Mouse (Mus musculus): ENCODE results near the gene Klk1b22. TPM values are rescaled to one million over a fixed set of nuclear protein-coding genes. Genes with fewer than 3 reads are reported as not detected.
"Not testable (repeated sequence)": the region's sequence is repeated elsewhere in the genome, so short reads cannot be mapped to it uniquely, and the experiment has no call there.

Klk1b22 gene
- not detected in 2 replicates for polyA plus RNA-seq (2015; fragmentation: Nextera tagmentation; extraction: Ambion mirVana)

GRCm38 (mm10) chr7:44112373-44112772 lies at the start of gene Klk1b22:
Gene Klk1b22, plus strand, starts transcription at chr7:44112673.
- H3K4me1 ChIP-seq (ENCODE audit: control insufficient read depth, insufficient read depth, low read length): no peaks in the 10 kb centered on the region
- H3K36me3 ChIP-seq (ENCODE audit: control insufficient read depth, insufficient read depth, low read length): no peaks in the 10 kb centered on the region
- ATAC-seq (ENCODE audit: insufficient read depth, low FRiP score): no peak
- 65% methylated on average over 4 of the region's 4 CpGs for WGBS
- no peak within 1 kb of the TSS for H3K27ac ChIP-seq (ENCODE audit: low read length)
- H3K4me3 ChIP-seq (replicated peaks; ENCODE audit: low read length): no peak within 1 kb of the TSS
- no peaks in the 10 kb centered on the region for H3K27me3 ChIP-seq (ENCODE audit: control insufficient read depth, insufficient read depth, low read length)
- H3K9ac ChIP-seq (ENCODE audit: low read length): no peak within 1 kb of the TSS
- no peaks in the 10 kb centered on the region for H3K9me3 ChIP-seq (replicated peaks; ENCODE audit: control insufficient read depth, low read length)
- H3K4me2 ChIP-seq (ENCODE audit: low read depth, low read length): no peak within 1 kb of the TSS

GRCm38 (mm10) chr7:44072117-44072516 lies 40.4 kb upstream of the Klk1b22 start:
- Histone ChIP-seq H3K9ac (ENCODE audit: low read length) (no peak overlapping the region), H3K27ac (ENCODE audit: low read length) (no peak overlapping the region), H3K27me3 (ENCODE audit: control insufficient read depth, insufficient read depth, low read length) (no peaks in the 10 kb centered on the region), H3K4me1 (ENCODE audit: control insufficient read depth, insufficient read depth, low read length) (no peaks in the 10 kb centered on the region), H3K9me3 (replicated peaks; ENCODE audit: control insufficient read depth, low read length) (no peaks in the 10 kb centered on the region), H3K4me3 (replicated peaks; ENCODE audit: low read length) (no peak overlapping the region), H3K4me2 (ENCODE audit: low read depth, low read length) (no peak overlapping the region), H3K36me3 (ENCODE audit: control insufficient read depth, insufficient read depth, low read length) (no peaks in the 10 kb centered on the region)
- WGBS: 80% methylated on average over 2 of the region's 2 CpGs
- ATAC-seq (ENCODE audit: insufficient read depth, low FRiP score): no peak

- ATAC-seq (ENCODE audit: insufficient read depth, low FRiP score): no peak
- Histone ChIP-seq H3K4me3 (replicated peaks; ENCODE audit: low read length) (no peak overlapping the region), H3K9me3 (replicated peaks; ENCODE audit: control insufficient read depth, low read length) (no peaks in the 10 kb centered on the region), H3K36me3 (ENCODE audit: control insufficient read depth, insufficient read depth, low read length) (no peaks in the 10 kb centered on the region), H3K27me3 (ENCODE audit: control insufficient read depth, insufficient read depth, low read length) (no peaks in the 10 kb centered on the region), H3K4me1 (ENCODE audit: control insufficient read depth, insufficient read depth, low read length) (no peaks in the 10 kb centered on the region), H3K9ac (ENCODE audit: low read length) (no peak overlapping the region), H3K27ac (ENCODE audit: low read length) (no peak overlapping the region), H3K4me2 (ENCODE audit: low read depth, low read length) (no peak overlapping the region)
- 78% methylated on average over 1 of the region's 1 CpGs for WGBS
Measured at GRCm38 (mm10) chr7:44077703-44078102, 34.8 kb upstream of the Klk1b22 start.

GRCm38 (mm10) chr7:44096111-44096510 lies 16.4 kb upstream of the Klk1b22 start:
- Histone ChIP-seq H3K4me3 (replicated peaks; ENCODE audit: low read length) (no peak overlapping the region), H3K9me3 (replicated peaks; ENCODE audit: control insufficient read depth, low read length) (no peaks in the 10 kb centered on the region), H3K9ac (ENCODE audit: low read length) (no peak overlapping the region), H3K27me3 (ENCODE audit: control insufficient read depth, insufficient read depth, low read length) (no peaks in the 10 kb centered on the region), H3K4me2 (ENCODE audit: low read depth, low read length) (no peak overlapping the region), H3K27ac (ENCODE audit: low read length) (no peak overlapping the region), H3K36me3 (ENCODE audit: control insufficient read depth, insufficient read depth, low read length) (no peaks in the 10 kb centered on the region), H3K4me1 (ENCODE audit: control insufficient read depth, insufficient read depth, low read length) (no peaks in the 10 kb centered on the region)
- no peak for ATAC-seq (ENCODE audit: insufficient read depth, low FRiP score)
- 88% methylated on average over 1 of the region's 1 CpGs for WGBS

GRCm38 (mm10) chr7:44102028-44102427 lies 10.4 kb upstream of the Klk1b22 start, which contains the start of gene Klk1b21:
Gene Klk1b21, plus strand, starts transcription at chr7:44102328.
- H3K9me3 ChIP-seq (replicated peaks; ENCODE audit: control insufficient read depth, low read length); H3K9ac ChIP-seq (ENCODE audit: low read length); H3K4me2 ChIP-seq (ENCODE audit: low read depth, low read length); H3K27ac ChIP-seq (ENCODE audit: low read length); H3K27me3 ChIP-seq (ENCODE audit: control insufficient read depth, insufficient read depth, low read length); H3K36me3 ChIP-seq (ENCODE audit: control insufficient read depth, insufficient read depth, low read length); H3K4me3 ChIP-seq (replicated peaks; ENCODE audit: low read length); H3K4me1 ChIP-seq (ENCODE audit: control insufficient read depth, insufficient read depth, low read length); ATAC-seq (ENCODE audit: insufficient read depth, low FRiP score): not testable (repeated sequence)
- 59% methylated on average over 3 of the region's 3 CpGs for WGBS

- ATAC-seq (ENCODE audit: insufficient read depth, low FRiP score): no peak
- 82% methylated on average over 6 of the region's 6 CpGs for WGBS
- H3K27ac ChIP-seq (ENCODE audit: low read length): no peak overlapping the region
- no peaks in the 10 kb centered on the region for H3K27me3 ChIP-seq (ENCODE audit: control insufficient read depth, insufficient read depth, low read length)
- no peaks in the 10 kb centered on the region for H3K9me3 ChIP-seq (replicated peaks; ENCODE audit: control insufficient read depth, low read length)
- no peaks in the 10 kb centered on the region for H3K36me3 ChIP-seq (ENCODE audit: control insufficient read depth, insufficient read depth, low read length)
- no peak overlapping the region for H3K4me2 ChIP-seq (ENCODE audit: low read depth, low read length)
- H3K4me1 ChIP-seq (ENCODE audit: control insufficient read depth, insufficient read depth, low read length): no peaks in the 10 kb centered on the region
- H3K9ac ChIP-seq (ENCODE audit: low read length): no peak overlapping the region
- no peak overlapping the region for H3K4me3 ChIP-seq (replicated peaks; ENCODE audit: low read length)
Measured at GRCm38 (mm10) chr7:44123445-44123844, 11.0 kb downstream of the Klk1b22 start.

GRCm38 (mm10) chr7:44136467-44136866 lies 24.0 kb downstream of the Klk1b22 start, which contains the start of gene Klk1b16:
Gene Klk1b16, plus strand, starts transcription at chr7:44136767.
- Histone ChIP-seq H3K9ac (ENCODE audit: low read length) (no peak within 1 kb of the TSS), H3K4me2 (ENCODE audit: low read depth, low read length) (no peak within 1 kb of the TSS), H3K36me3 (ENCODE audit: control insufficient read depth, insufficient read depth, low read length) (no peaks in the 10 kb centered on the region), H3K4me1 (ENCODE audit: control insufficient read depth, insufficient read depth, low read length) (no peaks in the 10 kb centered on the region), H3K4me3 (replicated peaks; ENCODE audit: low read length) (no peak within 1 kb of the TSS), H3K27ac (ENCODE audit: low read length) (no peak within 1 kb of the TSS), H3K9me3 (replicated peaks; ENCODE audit: control insufficient read depth, low read length) (no peaks in the 10 kb centered on the region), H3K27me3 (ENCODE audit: control insufficient read depth, insufficient read depth, low read length) (no peaks in the 10 kb centered on the region)
- ATAC-seq (ENCODE audit: insufficient read depth, low FRiP score): no peak
- WGBS: 88% methylated on average over 3 of the region's 3 CpGs

Other genes with a start within 250 kb of the Klk1b22 start
- gene Klk4, start 231.5 kb upstream of the Klk1b22 start, polyA plus RNA-seq (2015; fragmentation: Nextera tagmentation; extraction: Ambion mirVana): 0.18 TPM in 1 of 2 replicates, not detected in the other
- not detected in 2 replicates for gene Klk15, start 178.9 kb upstream of the Klk1b22 start, polyA plus RNA-seq (2015; fragmentation: Nextera tagmentation; extraction: Ambion mirVana)
- gene Klk1b8, start 162.0 kb upstream of the Klk1b22 start, polyA plus RNA-seq (2015; fragmentation: Nextera tagmentation; extraction: Ambion mirVana): 1.3 and 1.5 TPM in 2 replicates
- gene Klk1b1, start 145.9 kb upstream of the Klk1b22 start, polyA plus RNA-seq (2015; fragmentation: Nextera tagmentation; extraction: Ambion mirVana): not detected in 2 replicates
- gene Klk1b9, start 136.6 kb upstream of the Klk1b22 start, polyA plus RNA-seq (2015; fragmentation: Nextera tagmentation; extraction: Ambion mirVana): not detected in 2 replicates
- 0.36 TPM in 1 of 2 replicates, not detected in the other for gene Klk1b11, start 116.8 kb upstream of the Klk1b22 start, polyA plus RNA-seq (2015; fragmentation: Nextera tagmentation; extraction: Ambion mirVana)
- gene Klk1b26, start 100.5 kb upstream of the Klk1b22 start, polyA plus RNA-seq (2015; fragmentation: Nextera tagmentation; extraction: Ambion mirVana): 0.94 TPM in 1 of 2 replicates, not detected in the other
- not detected in 2 replicates for gene Klk1b27, start 60.4 kb upstream of the Klk1b22 start, polyA plus RNA-seq (2015; fragmentation: Nextera tagmentation; extraction: Ambion mirVana)
- gene Klk1b21, start 10.3 kb upstream of the Klk1b22 start, polyA plus RNA-seq (2015; fragmentation: Nextera tagmentation; extraction: Ambion mirVana): not detected in 2 replicates
- gene Klk1b16, start 24.1 kb downstream of the Klk1b22 start, polyA plus RNA-seq (2015; fragmentation: Nextera tagmentation; extraction: Ambion mirVana): 0.25 TPM in 1 of 2 replicates, not detected in the other
- gene Klk1b24, start 75.6 kb downstream of the Klk1b22 start, polyA plus RNA-seq (2015; fragmentation: Nextera tagmentation; extraction: Ambion mirVana): 0.41 TPM in 1 of 2 replicates, not detected in the other
- gene Klk1b3, start 85.5 kb downstream of the Klk1b22 start, polyA plus RNA-seq (2015; fragmentation: Nextera tagmentation; extraction: Ambion mirVana): 0.61 TPM in 2 replicates
- gene Klk1b4, start 94.8 kb downstream of the Klk1b22 start, polyA plus RNA-seq (2015; fragmentation: Nextera tagmentation; extraction: Ambion mirVana): 0.72 and 0.90 TPM in 2 replicates
- 0.22 and 0.25 TPM in 2 replicates for gene Klk1b5, start 103.3 kb downstream of the Klk1b22 start, polyA plus RNA-seq (2015; fragmentation: Nextera tagmentation; extraction: Ambion mirVana)
- 30.6 and 59.7 TPM in 2 replicates for gene Klk1, start 112.7 kb downstream of the Klk1b22 start, polyA plus RNA-seq (2015; fragmentation: Nextera tagmentation; extraction: Ambion mirVana)
- gene Gm36864, start 123.5 kb downstream of the Klk1b22 start, polyA plus RNA-seq (2015; fragmentation: Nextera tagmentation; extraction: Ambion mirVana): 0.13 TPM in 1 of 2 replicates, not detected in the other
- 1.4 and 1.6 TPM in 2 replicates for gene 1700028J19Rik, start 134.0 kb downstream of the Klk1b22 start, polyA plus RNA-seq (2015; fragmentation: Nextera tagmentation; extraction: Ambion mirVana)
- 131 and 139 TPM in 2 replicates for gene 2410002F23Rik, start 134.0 kb downstream of the Klk1b22 start, polyA plus RNA-seq (2015; fragmentation: Nextera tagmentation; extraction: Ambion mirVana)
- gene Acp4, start 144.7 kb downstream of the Klk1b22 start, polyA plus RNA-seq (2015; fragmentation: Nextera tagmentation; extraction: Ambion mirVana): 0.27 TPM in 1 of 2 replicates, not detected in the other
- not detected in 2 replicates for gene Gm15517, start 148.8 kb downstream of the Klk1b22 start, polyA plus RNA-seq (2015; fragmentation: Nextera tagmentation; extraction: Ambion mirVana)
- 6.1 and 7.4 TPM in 2 replicates for gene Clec11a, start 194.2 kb downstream of the Klk1b22 start, polyA plus RNA-seq (2015; fragmentation: Nextera tagmentation; extraction: Ambion mirVana)
- 1.7 TPM in 2 replicates for gene Shank1, start 197.6 kb downstream of the Klk1b22 start, polyA plus RNA-seq (2015; fragmentation: Nextera tagmentation; extraction: Ambion mirVana)

All from stomach, embryonic 16.5 days (tissue).